Mouse (Mus musculus) gastrocnemius, adult 18-20 months (tissue): Measurements from ENCODE around the gene Zfpm1. TPM values are rescaled to one million over a fixed set of nuclear protein-coding genes. Genes with fewer than 3 reads are reported as not detected.

Experiments
- DNase-seq: peaks from one replicate; pipeline ENCODE4 v3.0.0; 2021; ENCODE audit warnings: low spot score
- long read RNA-seq, 2 experiments: library from polyadenylated mRNA; stranded (forward); transcript quantifications; one replicate each; pipeline ENCODE4 v2.0.0; 2021
- total RNA-seq, 2 experiments: library from RNA; stranded (reverse); gene quantifications; 2 replicates each; pipeline ENCODE4 v1.2.3; 2021

The Zfpm1 gene
- total RNA-seq: 1 to 10 TPM; 6.6 to 7.5 TPM
- long read RNA-seq, experiment 1, transcript Zfpm1-201 (10 exons, 3,390 nt): major isoform, 7 of 9 reads
- long read RNA-seq, experiment 1, partial matches to known transcripts: 2 of 9 reads
- long read RNA-seq, experiment 1, other reads (novel, unspliced or antisense): 0 of 9 reads
- long read RNA-seq, experiment 2, partial matches to known transcripts: 1 of 5 reads
- long read RNA-seq, experiment 2, other reads (novel, unspliced or antisense): 0 of 5 reads

DNA sequence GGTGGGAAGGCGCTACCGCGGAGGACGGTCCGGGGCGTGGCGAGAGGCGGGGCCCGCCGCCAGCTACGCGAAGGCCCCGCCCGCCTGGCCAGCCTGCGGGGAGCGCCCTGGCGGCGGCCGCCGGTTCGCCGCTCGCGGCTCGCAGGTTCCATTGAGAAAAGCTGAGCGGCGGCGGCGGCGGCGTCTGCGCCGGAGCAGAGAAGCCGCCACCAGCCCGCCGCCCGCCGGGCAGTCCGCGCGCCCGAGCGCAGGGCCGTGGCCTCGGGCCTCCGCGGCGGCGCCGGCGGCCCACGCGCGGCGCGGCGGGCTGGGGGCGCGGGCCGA lies at the start of gene Zfpm1:
TSS of gene Zfpm1 (plus strand) at position 107 of the 324 bp plus-strand sequence.
- no peak for DNase-seq

DNA sequence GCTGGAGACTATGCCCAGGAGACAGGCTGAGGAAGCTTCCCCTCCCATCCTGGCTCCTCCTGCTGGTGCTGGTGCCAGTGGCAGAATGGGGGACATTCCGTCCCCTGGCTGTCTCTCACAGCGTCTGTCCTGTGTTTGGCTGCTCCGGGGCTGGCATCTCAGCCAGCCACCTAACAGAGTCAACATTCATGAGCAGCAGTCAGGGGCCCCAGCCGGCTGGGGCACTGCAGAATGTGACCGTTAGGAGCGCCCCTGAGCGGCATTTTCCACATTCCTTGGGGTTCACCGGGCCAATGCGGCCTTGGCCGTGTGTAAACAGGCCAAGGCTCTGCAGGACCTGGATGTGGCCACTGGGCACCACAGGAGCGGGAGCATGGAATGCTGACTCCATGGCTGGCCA lies 47.9 kb upstream of the Zfpm1 start:
- DNase-seq: peak; percentile 85

DNA sequence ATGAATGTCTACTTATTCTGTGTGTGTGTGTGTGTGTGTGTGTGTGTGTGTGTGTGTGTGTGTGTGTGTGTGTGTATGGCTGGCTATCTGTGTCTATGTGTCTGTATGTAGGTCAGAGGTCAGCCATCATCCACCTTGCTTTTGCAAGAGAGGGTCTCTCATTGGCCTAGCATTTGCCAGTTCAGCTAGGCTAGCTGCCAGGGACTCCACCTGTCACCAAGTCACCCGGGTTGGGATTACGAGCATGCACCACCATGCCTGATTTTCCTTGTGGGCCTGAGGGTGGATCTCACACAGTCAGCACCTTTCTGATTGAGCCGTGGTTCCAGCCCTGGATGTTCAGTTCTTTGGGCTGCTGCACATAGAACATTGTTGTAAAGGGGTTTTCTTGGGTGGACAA lies 45.4 kb upstream of the Zfpm1 start:
- no peak for DNase-seq

DNA sequence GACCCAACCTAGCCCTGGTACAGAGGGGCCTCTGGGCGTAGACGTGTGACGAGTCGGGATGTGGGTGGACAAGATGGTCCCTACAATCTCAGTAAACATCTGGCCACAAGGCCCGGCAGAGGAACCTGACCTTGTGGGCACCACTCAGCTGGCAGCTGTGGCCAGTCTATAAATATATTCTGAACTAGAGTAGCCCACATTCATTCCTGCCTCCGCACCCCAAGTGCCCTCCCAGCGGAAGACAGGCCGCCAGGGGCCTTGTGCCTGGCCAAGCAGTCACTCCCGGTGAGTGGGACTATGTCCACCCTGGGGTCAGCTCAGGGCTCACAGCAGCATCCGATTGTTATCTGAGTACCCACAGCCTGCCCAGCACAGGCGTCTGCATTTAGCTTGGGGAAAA lies 43.7 kb upstream of the Zfpm1 start:
- DNase-seq: peak; percentile 60

DNA sequence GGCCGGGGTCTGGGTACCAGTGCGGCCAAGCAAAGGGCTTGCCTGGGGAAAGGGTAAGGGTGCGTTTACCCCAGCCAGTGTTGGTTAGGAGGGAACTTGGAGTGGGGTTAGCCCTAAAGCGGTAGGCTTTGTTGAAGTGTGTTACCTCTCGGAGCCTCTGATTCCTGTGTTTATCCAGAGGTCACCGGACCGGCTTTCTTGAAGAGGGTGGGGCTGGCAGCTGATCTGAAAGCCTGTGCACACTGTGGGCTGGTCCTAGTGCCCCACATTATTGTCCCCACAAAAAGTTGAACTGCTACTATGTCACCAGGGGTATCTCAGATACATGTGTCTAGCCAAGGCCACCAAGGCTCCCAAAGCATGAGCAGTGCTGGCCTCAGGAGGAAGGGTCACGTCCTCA lies 43.2 kb upstream of the Zfpm1 start:
- DNase-seq: no peak

DNA sequence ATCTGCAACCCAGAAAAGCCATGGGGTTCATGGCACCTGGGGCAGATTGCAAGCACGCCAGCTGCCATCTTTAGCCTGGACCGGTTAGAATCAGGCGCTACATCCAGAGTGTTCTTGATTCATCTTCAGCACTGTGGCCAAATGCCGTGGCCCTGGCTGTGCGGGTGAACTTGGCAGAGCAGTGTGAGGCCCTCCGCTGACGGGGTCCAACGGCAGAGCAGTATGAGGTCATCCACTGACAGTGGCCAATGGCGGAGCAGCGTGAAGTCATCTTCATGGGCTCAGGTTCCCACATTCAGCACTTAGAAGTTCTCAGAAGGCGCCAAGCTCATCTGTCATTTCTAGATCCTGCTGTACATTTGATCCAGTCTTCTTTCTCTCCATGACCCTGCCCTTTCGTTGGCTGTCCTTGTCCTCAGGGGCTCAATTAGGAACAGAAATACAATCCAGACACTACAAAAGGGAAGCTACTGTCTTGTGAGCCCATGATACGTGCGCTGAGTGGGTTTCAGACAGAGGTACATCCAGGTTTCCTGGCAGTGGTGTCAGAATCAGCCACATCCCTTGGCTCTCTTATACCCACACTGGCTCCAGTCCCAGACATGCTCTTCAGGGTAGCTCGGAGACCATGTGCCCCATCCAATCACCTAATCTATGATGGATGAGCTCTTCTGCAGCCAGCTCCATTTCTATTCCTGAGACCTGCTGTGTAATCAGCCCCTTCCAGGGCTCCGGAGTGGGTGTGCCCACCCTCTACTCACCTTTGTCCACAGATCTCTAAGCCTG lies 41.5 kb upstream of the Zfpm1 start:
- DNase-seq: peak; percentile 68

DNA sequence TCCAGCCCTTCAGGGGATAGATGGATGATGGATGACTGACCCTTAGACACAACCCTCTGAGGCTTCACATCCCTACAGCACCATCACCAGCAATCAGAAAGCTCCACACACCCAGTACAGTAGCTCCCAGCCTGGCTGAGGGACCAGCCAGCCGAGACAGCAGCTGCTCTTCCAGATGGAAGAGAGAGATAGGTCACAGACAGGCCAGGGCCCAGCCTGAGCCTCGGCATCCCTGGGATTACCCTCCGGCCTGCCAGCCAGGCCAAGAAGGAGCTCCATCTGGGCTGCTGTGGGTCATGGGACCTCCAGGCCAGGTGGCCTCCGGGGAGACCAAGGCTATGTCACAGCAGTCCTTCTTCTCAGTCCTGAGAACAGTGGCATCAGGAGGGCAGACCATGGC lies 38.6 kb upstream of the Zfpm1 start:
- no peak for DNase-seq

DNA sequence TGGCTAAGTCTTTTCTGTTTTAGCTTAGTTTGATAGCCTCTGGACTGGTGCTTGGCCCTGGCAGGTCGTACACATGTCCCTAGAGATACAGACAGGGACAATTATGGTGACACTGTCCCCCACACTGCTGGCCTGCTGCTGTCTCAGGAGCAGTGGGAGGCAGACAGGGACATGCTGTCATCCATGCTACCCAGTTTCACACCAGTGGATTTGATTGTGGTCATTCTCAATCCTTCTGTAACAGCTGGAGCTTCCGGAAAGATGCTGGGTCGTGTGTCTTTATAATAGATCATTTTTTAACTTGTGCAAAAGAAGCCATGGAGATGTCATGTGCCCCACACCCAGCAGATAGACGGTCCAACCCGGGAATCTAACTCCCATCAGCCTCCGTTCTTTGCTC lies 36.8 kb upstream of the Zfpm1 start:
- DNase-seq: no peak

DNA sequence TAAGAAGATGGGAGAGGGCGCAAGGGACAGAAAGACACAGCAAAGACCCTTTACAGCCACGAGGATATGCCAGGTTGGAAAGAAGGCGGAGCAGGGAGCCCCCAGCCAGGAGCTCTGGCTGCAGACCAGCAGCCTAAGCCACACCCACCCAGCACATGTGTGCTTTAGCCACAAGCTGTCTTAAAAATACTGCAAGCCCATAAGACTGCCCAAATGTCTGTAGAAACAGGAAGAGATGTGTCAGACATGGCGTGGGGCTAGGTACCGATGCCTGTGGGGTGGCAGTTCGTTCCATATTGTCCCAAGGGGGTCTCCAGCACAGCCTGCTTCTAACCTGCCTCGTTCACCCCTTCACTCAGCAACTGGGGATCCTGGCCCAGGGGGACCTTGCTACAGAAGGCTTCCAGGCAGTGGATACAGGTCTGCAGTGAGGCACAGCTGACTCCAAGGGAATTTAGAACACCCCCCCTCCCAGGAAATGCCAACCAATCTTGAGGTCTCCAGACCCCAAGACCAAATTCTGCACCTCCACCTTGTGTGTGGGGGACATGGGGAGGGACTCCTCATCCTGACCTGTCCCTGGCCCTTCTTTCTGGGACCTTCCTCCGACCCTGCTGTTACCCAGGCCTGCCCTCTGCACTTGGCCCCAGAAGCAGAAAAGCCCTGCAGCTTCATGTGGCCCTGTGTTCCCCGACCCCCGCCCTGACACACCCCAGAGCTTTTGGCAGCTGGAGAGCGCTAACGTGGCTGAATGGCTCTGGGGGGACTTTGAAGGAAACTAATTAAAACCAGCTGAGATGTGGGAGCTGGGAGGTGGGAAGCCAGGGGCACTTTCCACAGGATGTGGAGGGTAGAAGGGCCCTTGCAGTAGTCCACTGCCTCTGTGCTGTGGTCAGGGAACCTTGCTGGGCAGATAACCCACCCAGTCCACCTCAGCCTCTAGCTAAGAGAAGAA lies 35.4 kb upstream of the Zfpm1 start:
- no peak for DNase-seq

DNA sequence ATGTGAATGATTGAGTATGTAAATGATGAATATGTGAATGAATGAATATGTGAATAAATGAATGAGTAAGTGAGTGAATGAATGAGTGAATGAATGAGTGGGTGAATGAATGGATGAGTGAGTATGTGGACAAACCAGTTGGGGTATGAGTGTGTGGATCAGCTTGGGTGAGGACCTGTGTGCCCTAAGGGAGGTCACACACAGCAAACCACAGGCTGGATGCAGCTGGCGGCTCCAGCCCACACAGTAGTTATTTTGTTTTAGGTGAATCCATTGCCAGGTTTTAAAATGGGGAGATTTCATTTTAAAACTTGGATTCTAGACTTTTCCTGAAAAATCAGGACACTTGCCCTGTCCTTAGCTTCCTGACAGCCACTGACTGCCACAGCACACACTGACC lies 30.2 kb upstream of the Zfpm1 start:
- DNase-seq: no peak

DNA sequence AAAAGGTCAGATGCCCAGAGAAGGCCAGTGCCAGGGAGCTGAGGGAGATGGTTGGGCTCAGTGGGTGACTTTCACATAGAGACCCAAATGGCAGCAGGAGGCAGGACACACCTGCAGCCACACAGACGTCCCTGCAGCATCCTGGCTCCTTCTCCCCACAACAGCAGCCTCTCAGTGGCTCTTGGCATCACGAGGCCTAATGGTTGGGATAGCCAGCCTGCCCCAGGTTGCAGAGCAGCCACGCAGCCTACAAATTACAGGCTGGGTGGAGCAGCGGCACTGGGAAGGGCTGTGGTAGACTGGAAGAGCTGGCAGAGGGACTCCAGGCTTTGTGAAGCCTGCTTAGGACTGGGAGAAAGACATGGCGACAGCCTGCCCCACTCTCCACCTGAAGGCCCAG lies 29.6 kb upstream of the Zfpm1 start:
- DNase-seq: no peak

DNA sequence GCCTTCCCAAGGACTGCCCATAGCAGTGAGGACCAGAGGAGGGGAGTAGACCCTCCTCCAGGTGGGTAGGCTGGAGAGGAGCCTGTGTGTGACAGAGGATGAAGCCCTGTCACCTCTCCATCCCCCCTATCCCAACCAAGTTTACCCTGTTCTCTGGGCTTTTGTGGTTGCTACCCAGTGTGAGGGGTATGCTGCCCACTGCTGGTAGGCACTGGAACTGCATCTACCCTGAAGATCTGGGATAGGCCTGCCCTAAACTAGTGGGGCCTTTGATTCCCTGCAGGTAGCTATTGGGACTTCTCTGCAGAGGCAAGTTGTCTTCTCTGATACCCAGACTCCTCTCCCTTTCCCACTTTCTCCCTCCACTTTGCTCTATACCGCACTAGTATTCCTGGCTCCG lies 22.6 kb upstream of the Zfpm1 start:
- peak; percentile 73 for DNase-seq

DNA sequence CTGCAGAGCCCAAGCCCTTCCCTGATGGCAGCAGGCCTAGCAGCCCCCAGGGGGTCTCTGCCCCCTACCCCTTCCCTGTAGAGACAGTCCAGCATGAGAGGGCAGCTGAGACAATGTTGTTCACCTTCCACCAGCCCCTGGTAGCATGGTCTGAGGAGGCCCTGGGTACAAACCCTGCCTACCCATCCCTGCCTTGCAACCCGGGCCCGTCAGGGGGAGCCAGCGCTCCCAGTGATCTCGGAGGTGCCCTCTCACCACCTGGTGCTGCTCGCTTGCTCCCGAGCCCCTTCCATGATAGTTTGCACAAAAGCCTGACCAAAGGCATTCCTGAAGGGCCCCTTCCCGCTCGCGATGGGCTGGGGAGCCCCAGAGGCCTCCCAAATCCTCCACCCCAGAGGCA lies 21.2 kb upstream of the Zfpm1 start:
- no peak for DNase-seq

DNA sequence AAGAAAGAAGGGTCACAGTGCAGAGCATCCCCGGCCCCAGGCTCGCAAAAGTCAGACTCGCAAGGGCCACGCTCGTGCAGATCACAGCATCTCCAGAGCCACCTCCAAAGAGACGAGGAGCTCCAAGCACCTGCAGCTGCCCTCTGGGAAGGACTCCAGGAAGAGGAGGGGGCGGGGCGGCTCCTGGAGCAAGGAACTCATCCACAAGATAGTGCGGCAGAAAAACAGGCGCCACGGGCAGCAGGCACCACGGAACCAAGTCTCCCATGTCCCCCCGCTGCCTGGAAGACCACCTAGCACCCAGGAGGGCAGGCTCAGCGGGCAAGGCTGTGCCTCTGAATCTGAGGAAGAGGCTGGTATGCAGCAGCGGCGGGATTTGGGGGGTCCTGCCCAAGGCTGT lies 19.1 kb upstream of the Zfpm1 start:
- DNase-seq: no peak

DNA sequence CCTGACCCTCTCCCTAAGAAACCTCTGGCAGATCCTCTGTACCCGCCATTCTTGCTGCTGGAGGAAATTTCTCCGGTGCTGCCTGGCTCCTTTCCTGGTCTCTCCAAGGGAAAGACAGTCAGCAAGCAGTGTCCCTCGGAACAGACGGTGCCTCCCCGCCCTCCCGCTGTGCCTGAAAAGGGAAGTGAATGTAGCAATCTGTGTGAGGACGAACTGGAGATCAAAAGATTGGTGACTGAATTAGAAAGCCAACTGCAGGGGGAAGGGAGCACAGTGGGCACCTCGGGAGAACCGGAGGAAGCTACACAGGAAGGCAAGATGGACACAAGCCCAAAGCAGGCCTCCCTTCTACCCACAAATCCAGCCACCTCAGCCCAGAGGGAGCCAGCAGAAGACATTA lies 17.7 kb upstream of the Zfpm1 start:
- DNase-seq: no peak

DNA sequence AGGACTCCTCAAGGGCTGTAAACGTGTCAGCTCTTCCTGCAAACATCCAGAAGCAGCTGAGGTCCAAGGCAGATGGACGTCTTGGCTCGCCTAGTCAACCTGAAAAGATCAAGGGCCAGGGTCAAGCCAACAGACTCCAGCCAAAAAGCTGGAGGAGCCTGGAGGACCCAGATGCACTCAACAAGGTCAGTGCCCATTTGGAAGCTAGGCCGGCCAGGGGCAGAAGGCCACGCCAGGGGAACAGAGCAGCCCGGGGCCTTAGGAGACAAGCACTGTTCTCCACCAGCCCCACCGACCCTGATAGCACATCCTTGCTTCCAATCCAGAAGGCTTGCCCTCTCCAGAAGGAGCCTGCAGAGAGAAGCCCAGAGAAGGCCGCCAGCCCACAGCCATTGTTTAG lies 16.4 kb upstream of the Zfpm1 start:
- no peak for DNase-seq

DNA sequence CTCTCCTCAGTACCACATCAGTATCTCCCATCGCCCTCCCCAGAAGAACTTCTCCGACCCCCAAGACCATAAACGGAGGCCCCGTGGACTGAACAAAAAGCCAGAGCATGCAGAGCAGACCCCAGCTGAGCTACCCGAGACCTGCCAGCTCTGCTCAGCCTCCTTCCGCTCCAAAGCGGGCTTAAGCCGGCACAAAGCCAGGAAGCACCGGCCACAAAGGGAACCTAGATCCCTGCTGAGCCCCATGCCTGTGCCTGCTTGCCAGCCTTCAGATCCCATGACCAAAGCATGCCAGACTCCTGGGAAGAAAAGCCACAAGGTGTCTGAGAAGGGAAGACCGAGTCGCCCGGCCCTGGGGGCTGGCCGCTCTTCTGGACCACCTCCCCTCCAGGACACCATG lies 15.1 kb upstream of the Zfpm1 start:
- DNase-seq: no peak

DNA sequence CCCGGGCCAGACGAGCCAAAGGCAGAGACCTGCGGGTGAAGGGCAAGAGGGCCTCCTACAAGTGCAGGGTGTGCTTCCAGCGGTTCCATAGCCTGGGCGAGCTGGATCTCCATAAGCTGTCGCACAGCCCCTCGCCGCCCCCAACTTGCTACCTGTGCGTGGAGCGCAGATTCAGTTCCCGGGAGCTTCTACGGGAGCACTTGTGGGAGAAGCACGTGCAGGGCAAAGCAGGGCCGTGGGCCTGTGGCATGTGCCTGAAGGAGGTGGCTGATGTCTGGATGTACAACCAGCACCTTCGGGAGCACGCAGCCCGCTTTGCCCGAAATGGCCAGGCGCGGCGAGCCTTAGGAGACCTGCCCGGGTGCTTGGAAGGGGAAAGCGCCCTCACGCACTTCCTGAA lies 13.1 kb upstream of the Zfpm1 start:
- DNase-seq: no peak

DNA sequence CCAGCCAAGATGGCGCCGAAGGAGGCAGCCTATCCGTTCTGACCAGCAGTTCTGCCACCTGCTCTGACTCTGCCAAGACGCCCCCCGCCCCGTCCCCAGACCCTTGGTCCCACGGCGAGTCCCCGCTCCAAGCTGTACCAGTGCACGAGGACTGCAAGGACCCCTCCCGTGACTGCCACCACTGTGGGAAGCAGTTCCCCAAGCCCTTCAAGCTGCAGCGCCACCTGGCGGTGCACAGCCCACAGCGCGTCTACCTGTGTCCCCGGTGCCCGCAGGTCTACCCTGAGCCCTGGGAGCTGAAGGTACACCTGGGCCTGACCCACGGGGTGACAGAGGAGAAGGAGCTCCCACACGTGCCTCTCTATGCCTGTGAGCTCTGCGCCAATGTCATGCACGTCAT lies 12.5 kb upstream of the Zfpm1 start:
- DNase-seq: peak; percentile 69

DNA sequence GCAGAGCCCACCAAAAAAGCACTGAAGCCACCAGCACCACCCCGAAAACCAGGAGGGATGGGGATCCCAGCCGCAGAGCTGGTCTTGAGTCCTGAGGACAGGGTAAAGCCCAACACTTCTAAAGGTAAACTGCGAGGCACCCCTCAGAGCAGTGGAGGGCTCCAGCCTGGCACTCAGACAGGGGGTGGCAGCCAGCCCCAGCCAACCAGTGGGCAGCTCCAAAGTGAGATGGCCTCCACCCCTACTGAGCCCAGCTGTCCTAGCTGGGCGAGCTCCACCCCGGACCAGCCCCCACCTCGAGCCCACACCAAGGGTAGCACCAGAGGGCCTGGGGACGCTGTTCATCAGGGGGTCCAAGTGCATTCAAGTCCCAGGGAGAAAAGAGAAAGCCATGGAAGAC lies 11.4 kb upstream of the Zfpm1 start:
- no peak for DNase-seq

DNA sequence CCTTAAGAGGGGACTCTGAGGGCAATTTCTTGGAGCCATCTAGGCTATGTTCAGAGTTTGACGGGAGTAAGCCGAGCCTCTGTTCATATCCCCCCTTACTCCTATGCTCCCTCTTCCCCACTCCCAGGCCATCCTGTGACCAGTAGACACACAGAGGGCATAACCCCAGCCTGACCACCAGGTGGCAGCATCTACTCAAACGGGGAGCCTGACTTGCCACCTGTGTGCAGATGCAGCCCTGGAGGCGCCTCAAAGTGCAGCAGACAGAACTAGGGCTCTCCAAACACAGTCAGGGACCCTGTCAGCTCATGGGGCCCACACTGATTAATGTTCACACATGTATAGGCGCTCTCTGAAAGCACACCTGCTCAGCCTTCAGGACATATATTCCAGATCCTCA lies 8.8 kb upstream of the Zfpm1 start:
- peak; percentile 84 for DNase-seq

DNA sequence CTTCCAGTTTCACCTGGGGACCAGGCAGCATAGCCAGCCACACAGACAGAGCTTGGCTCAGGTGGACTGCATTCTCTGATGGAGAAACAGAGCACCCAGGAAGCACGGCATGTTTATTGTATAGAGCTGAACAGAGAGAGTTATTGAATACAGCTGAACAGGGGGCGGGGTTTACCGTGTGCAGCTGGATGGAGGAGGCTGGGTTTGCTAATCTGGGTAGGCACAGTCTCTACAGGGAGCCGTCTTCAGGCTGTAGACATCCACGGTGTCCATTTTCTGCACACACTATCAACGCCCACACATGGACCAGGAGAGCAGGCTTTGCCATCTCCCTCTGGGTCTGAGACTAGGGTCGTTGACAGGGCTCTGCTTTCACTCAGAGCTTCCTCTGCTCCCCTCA lies 8.1 kb upstream of the Zfpm1 start:
- no peak for DNase-seq
